Mouse (Mus musculus): ENCODE results near the gene Rnase2a.
"Not testable (repeated sequence)": the region's sequence is repeated elsewhere in the genome, so short reads cannot be mapped to it uniquely, and the experiment has no call there.

Rnase2a gene

GRCm38 (mm10) chr14:51256041-51256440, at the start of gene Rnase2a:
Gene Rnase2a, minus strand, starts transcription at chr14:51256112.
- no peak for DNase-seq (ENCODE audit: low read depth, low spot score)

GRCm38 (mm10) chr14:51291505-51291904, 35.6 kb upstream of the Rnase2a start:
- DNase-seq (ENCODE audit: low read depth, low spot score): no peak

GRCm38 (mm10) chr14:51278515-51278914, 22.6 kb upstream of the Rnase2a start:
- not testable (repeated sequence) for DNase-seq (ENCODE audit: low read depth, low spot score)

GRCm38 (mm10) chr14:51268677-51269076, 12.8 kb upstream of the Rnase2a start:
- DNase-seq (ENCODE audit: low read depth, low spot score): no peak

GRCm38 (mm10) chr14:51266113-51266512, 10.2 kb upstream of the Rnase2a start:
- DNase-seq (ENCODE audit: low read depth, low spot score): peak; percentile 54

GRCm38 (mm10) chr14:51265667-51266066, 9.8 kb upstream of the Rnase2a start:
- DNase-seq (ENCODE audit: low read depth, low spot score): no peak

- DNase-seq (ENCODE audit: low read depth, low spot score): no peak
Observed at GRCm38 (mm10) chr14:51262397-51262796, 6.5 kb upstream of the Rnase2a start.

GRCm38 (mm10) chr14:51259741-51260140, 3.8 kb upstream of the Rnase2a start:
- no peak for DNase-seq (ENCODE audit: low read depth, low spot score)

- DNase-seq (ENCODE audit: low read depth, low spot score): no peak
Observed at GRCm38 (mm10) chr14:51253569-51253968, 2.3 kb downstream of the Rnase2a start.

GRCm38 (mm10) chr14:51252206-51252605, 3.7 kb downstream of the Rnase2a start:
- not testable (repeated sequence) for DNase-seq (ENCODE audit: low read depth, low spot score)

GRCm38 (mm10) chr14:51250348-51250747, 5.6 kb downstream of the Rnase2a start:
- no peak for DNase-seq (ENCODE audit: low read depth, low spot score)

GRCm38 (mm10) chr14:51247736-51248135, 8.2 kb downstream of the Rnase2a start:
- no peak for DNase-seq (ENCODE audit: low read depth, low spot score)

GRCm38 (mm10) chr14:51240899-51241298, 15.0 kb downstream of the Rnase2a start:
- peak; percentile 40 for DNase-seq (ENCODE audit: low read depth, low spot score)

GRCm38 (mm10) chr14:51237488-51237887, 18.4 kb downstream of the Rnase2a start:
- DNase-seq (ENCODE audit: low read depth, low spot score): not testable (repeated sequence)

- not testable (repeated sequence) for DNase-seq (ENCODE audit: low read depth, low spot score)
Observed at GRCm38 (mm10) chr14:51229657-51230056, 26.3 kb downstream of the Rnase2a start.

- DNase-seq (ENCODE audit: low read depth, low spot score): not testable (repeated sequence)
Observed at GRCm38 (mm10) chr14:51220075-51220474, 35.8 kb downstream of the Rnase2a start.

Measured in embryo, embryonic 11.5 days (tissue).